Mouse (Mus musculus): ENCODE measurements around the gene Slc7a6.
A peak's percentile ranks its signal among the peaks of the same experiment; 100 is the strongest.

Slc7a6 gene

GRCm38 (mm10) chr8:106140769-106141168 lies 27.9 kb upstream of the Slc7a6 start:
- DNase-seq (ENCODE audit: low read depth) = peak; percentile 86

- no peak for DNase-seq (ENCODE audit: low read depth)
These were observed 23.3 kb upstream of the Slc7a6 start for GRCm38 (mm10) chr8:106145331-106145730.

DNA sequence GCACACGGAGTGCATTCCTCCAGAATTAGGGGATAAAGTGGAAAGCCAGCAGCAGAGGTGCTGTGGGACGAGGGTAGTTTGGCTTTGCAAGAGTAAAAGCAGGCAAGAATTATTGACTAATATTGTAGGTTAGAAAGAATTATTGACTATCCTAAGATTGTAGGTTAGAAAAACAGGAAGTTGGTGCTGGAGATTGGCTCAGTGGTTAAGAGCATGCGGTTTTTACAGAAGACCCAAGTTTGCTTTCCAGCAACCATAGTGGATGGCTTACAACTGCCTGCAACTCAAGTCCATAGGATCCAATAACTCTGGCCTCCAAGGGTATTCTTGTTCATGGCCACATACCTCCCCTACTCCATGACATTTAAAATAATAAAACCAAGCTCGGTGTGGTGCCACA lies 22.6 kb upstream of the Slc7a6 start:
- DNase-seq (ENCODE audit: low read depth) = no peak

GRCm38 (mm10) chr8:106147868-106148565 lies 20.6 kb upstream of the Slc7a6 start:
- DNase-seq (ENCODE audit: low read depth) = no peak

DNA sequence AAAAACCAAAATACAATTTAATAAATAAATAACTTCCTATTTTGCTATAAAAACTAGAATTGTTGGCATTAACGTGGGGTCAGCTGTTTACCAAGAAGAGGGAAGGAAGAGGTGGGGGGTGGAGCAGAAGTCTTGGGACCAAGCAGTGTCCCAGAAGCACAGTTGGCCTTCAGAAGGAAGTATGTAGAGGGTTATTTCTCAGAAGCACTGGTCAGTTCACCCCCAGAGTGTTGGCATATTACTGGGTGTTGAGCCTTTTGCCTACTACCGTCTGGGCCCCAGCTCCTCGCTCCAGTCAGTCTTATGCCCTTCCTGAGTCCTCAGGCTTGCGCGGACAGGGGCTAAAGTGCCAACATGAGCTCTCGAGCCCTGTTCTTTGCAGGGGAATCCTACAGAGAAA lies 19.6 kb upstream of the Slc7a6 start:
- no peak for DNase-seq (ENCODE audit: low read depth)

- peak; percentile 93 for DNase-seq (ENCODE audit: low read depth)
These were observed 18.6 kb upstream of the Slc7a6 start, which contains the start of gene Pla2g15 for GRCm38 (mm10) chr8:106149801-106150652. Gene Pla2g15 (plus strand): TSS chr8:106150399.

DNA sequence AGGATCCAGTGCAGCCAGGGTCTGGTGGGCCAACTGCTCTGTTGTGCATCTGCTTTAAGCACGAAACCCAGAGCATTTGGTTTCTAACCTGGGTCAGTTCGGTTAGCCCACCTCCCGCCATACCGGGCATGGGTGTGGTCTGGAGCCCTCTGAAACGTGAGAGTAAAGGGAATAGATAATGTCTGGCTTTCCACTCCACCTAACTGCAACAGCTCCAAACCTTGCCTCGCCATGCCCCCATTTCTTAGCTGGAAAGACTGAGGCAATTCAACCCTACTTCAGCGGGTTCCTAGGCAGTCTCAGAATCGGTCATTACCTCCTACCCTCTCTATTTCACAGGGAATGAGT lies 18.0 kb upstream of the Slc7a6 start:
- no peak for DNase-seq (ENCODE audit: low read depth)

GRCm38 (mm10) chr8:106151041-106151440 lies 17.6 kb upstream of the Slc7a6 start:
- no peak for DNase-seq (ENCODE audit: low read depth)

DNA sequence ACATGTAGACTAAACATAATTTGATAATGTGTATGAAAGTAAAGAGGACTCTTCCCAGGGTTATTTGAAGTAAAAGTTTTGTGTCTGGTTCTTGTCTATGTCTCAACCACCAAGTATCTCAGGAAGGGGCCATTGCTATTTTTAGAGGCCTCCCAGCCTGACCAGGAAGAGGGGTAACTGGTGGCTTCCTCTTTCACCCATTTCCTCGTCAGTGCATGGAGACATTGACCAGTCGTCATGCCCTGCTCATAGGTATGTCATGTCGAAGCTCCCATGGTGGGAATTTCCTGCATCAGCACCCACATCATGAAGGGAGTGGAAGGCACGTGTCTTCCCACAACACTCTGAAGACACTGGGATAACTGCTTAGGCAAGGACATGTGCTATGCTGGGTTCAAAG lies 15.8 kb upstream of the Slc7a6 start:
- DNase-seq (ENCODE audit: low read depth) = no peak

- DNase-seq (ENCODE audit: low read depth) = no peak
These were observed 11.2 kb upstream of the Slc7a6 start for GRCm38 (mm10) chr8:106157419-106157818.

- no peak for DNase-seq (ENCODE audit: low read depth)
These were observed 10.3 kb upstream of the Slc7a6 start for GRCm38 (mm10) chr8:106158381-106158780.

- no peak for DNase-seq (ENCODE audit: low read depth)
These were observed 8.8 kb upstream of the Slc7a6 start for GRCm38 (mm10) chr8:106159876-106160275.

DNA sequence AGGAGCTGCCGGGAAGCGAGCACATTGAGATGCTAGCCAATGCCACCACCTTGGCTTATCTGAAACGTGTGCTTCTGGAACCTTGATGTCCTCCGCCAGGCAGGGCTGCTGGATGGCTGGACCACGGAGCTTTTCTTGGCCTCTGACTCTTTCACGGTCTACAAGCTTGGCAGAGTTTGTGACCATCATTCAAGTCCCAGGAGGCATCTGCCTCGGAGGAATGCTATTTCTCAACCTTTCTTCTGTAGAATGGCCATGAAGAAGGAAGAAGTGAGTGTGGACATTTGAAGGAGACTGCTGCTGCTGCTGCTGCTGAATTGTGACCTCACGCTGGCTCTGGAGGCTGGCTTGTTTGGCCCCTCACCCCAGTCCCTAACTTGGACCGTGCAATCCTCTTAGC lies 5.4 kb upstream of the Slc7a6 start:
- DNase-seq (ENCODE audit: low read depth) = no peak

DNA sequence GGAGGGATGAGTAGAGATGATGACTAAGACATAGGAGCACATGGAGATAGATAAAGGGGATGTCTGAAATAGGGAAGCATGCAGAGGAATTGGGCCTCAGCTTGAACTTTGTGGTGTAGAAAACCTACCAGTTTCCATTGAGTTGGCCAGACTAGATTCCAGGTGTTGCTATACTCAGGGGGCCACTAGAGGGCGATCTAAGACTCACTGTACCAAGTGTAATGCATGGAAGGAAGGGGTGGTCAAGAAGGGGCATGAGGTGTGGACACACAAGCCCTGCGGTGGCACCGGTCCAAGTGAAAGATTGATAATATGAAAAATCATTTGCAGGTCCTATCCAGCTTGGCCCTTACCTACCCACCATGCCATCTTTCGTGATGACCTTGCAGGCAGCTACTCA lies 3.2 kb upstream of the Slc7a6 start:
- DNase-seq (ENCODE audit: low read depth) = peak; percentile 52

GRCm38 (mm10) chr8:106169017-106169933 lies 618 bp downstream of the Slc7a6 start:
- no peak for DNase-seq (ENCODE audit: low read depth)

DNA sequence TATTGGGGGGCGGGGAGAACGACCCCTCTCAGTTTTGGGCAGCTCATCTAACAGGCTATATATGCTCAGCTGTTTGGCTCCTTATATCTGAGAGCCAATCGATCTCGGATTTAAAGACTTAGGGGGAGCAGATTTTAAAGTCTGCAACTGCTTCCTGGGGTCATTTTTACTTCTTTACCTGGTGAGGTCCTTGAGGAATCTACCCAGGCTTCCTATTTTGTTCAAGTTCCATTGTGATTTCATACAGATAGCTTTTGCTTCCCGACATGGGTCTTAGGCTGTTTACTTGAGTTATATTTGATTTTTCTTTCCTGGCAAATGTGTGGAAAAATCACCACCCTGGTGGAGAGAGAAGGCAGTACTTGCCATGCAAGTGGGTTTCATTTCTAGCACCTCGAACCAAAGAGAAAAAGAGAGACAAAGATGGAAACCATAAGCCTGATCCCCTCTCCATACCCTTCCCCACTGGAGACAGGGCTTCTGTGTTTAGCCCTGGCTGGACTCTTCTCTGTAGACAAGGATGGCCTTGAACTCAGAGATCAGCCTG lies 1.4 kb downstream of the Slc7a6 start:
- DNase-seq (ENCODE audit: low read depth) = no peak

- no peak for DNase-seq (ENCODE audit: low read depth)
These were observed 4.9 kb downstream of the Slc7a6 start for GRCm38 (mm10) chr8:106173566-106173965.

DNA sequence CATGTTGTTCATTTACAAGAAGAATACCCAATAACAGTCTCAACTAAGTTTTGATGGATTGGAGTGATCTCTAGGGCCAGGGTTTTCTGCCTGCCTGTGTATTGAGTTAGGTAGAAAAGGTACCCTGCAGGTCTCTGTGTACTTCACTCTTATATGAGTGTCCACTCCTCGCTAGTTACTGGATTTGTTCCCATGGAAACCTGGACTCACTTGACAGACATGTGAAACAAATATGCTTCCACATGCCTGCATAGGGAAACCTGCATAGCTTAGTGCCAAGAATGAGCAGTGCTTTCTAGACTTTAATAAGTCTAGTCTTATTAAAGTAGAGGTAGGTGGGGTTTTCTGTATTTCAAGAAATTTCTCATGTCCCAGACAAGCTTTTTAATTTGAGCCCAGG lies 8.2 kb downstream of the Slc7a6 start:
- no peak for DNase-seq (ENCODE audit: low read depth)

DNA sequence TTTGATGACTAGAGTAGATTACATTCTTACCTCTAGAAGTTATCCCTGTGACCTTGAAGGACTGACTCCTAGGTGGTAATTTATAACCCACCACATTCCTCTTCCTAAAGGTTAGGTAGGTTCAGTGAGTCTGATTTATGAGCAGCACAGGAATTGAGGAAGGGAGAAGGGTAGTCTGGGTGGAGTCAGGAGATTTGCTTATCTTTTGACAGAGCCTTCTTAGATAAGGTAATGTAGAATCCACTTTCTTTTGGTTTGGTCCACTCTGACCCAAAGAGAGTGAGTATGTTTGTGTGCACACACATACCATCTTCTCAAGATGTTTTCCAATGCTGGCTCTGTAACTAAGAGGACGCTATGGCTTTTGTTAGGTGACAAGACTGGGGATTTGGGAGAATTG lies 8.9 kb downstream of the Slc7a6 start:
- no peak for DNase-seq (ENCODE audit: low read depth)

DNA sequence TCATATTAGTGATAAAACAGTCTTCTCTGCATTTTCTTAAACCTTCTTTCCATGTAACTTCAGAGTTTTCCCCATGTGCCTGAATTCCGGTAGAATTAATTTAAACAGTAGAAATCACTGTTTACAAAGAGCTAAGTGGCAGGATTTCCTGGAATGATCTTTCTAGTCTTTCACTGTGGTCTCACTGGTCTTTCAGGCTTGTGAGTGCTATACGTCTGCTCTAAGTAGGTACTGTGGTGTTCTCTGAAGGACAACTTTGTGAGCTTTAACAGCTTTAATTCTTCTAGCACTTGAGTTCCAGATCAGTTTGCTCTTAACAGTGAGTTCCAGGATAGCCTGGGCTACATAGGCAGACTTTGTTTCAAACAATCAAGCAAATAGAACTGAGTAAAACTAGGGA lies 9.8 kb downstream of the Slc7a6 start:
- DNase-seq (ENCODE audit: low read depth) = no peak

DNA sequence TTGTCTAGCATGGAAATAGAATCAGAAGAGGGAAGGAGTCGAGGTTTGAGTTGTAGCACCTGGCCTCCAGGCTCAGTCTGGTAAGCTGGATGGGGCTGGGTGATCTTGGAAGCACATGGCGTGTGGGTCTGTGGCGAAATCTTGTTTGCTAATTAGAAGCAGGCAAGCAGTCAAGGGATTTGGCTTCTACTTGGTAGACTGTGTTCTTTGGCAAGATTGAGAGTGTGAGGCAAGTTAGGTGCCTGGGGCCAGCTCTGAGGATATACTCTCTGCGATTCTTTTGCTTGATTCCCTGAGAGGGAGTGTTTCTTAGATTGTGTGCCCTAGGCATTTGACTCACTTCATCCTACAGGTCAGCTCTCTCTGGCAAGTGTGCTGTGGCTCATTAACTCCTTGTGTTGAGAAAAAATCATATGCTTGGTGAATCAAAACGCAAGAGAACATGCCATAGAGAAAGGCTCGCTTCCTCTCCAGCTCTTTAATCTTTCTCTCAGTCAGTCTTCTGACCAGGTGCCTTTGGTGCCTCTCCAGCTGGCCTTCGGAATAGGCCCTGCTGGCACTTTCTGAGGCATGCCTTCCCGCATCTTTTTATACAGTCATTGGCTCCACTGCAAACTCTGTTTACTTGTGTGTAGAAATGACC lies 17.1 kb downstream of the Slc7a6 start:
- DNase-seq (ENCODE audit: low read depth) = no peak

GRCm38 (mm10) chr8:106186394-106186793 lies 17.7 kb downstream of the Slc7a6 start:
- DNase-seq (ENCODE audit: low read depth) = no peak

All from c-Kit-positive CD71-positive TER-119-negative erythroid progenitor cells, embryonic 14.5 days (primary cell).